Mouse (Mus musculus) brain, embryonic 14.5 days (tissue): ENCODE data around the gene Atp2b2.

ENCODE experiments used
- CTCF ChIP-seq: fragments of 200-500 bp; IDR thresholded peaks from 2 replicates; pipeline ENCODE4 v1.5.1; 2012; ENCODE audit warnings: inconsistent platforms, mild to moderate bottlenecking, moderate library complexity, borderline replicate concordance; ENCODE audit not compliant: insufficient read depth, insufficient read length; ENCODE audit errors: extremely low read depth
- POLR2A ChIP-seq: fragments of 200-500 bp; IDR thresholded peaks from 2 replicates; pipeline ENCODE4 v1.6.1; 2012; ENCODE audit warnings: mild to moderate bottlenecking, inconsistent platforms, borderline replicate concordance; ENCODE audit not compliant: poor library complexity, insufficient read depth, insufficient read length, severe bottlenecking; ENCODE audit errors: extremely low read depth

GRCm38 (mm10) chr6:113731296-113731695 is 311.1 kb downstream of the Atp2b2 start:
- TF ChIP-seq CTCF (no peak), POLR2A (no peak)
